Mouse (Mus musculus) intestine, embryonic 16.5 days (tissue): ENCODE measurements around the gene Olfr770. TPM values are rescaled to one million over a fixed set of nuclear protein-coding genes. Genes with fewer than 3 reads are reported as not detected.

Experiments
- polyA plus RNA-seq: library from polyadenylated mRNA; unstranded; fragments of >200 nt; fragmentation: Nextera tagmentation; extraction: Ambion mirVana; gene quantifications from 2 replicates; pipeline ENCODE4 v1.2.1, GENCODE M21; 2015

The Olfr770 gene
- polyA plus RNA-seq, 1 experiment from 2014 or later, result not detected

Other genes starting within 250 kb of the Olfr770 start
- gene Gdf11, start 247.3 kb downstream of the Olfr770 start, polyA plus RNA-seq, result 2.1 and 2.2 TPM in 2 replicates
- gene Cd63, start 238.0 kb downstream of the Olfr770 start, polyA plus RNA-seq, result 794 TPM in 2 replicates
- gene Rdh5, start 216.1 kb downstream of the Olfr770 start, polyA plus RNA-seq, result 18.6 and 18.8 TPM in 2 replicates
- 208 and 220 TPM in 2 replicates for gene Bloc1s1, start 215.0 kb downstream of the Olfr770 start, polyA plus RNA-seq
- gene Itga7, start 205.2 kb downstream of the Olfr770 start, polyA plus RNA-seq, result 3.3 and 3.7 TPM in 2 replicates
- 23.2 and 28.6 TPM in 2 replicates for gene Mettl7b, start 178.0 kb downstream of the Olfr770 start, polyA plus RNA-seq
- not detected in 2 replicates for gene Olfr9, start 149.6 kb downstream of the Olfr770 start, polyA plus RNA-seq
- not detected in 2 replicates for gene Olfr763, start 128.2 kb downstream of the Olfr770 start, polyA plus RNA-seq
- not detected in 2 replicates for gene Olfr764-ps1, start 99.1 kb downstream of the Olfr770 start, polyA plus RNA-seq
- not detected in 2 replicates for gene Olfr765, start 89.0 kb downstream of the Olfr770 start, polyA plus RNA-seq
- not detected in 2 replicates for gene Olfr766-ps1, start 70.0 kb downstream of the Olfr770 start, polyA plus RNA-seq
- gene Olfr767, start 56.1 kb downstream of the Olfr770 start, polyA plus RNA-seq, result not detected in 2 replicates
- not detected in 2 replicates for gene Olfr768, start 39.6 kb downstream of the Olfr770 start, polyA plus RNA-seq
- not detected in 2 replicates for gene Olfr769, start 21.1 kb downstream of the Olfr770 start, polyA plus RNA-seq
- gene Olfr771, start 25.8 kb upstream of the Olfr770 start, polyA plus RNA-seq, result not detected in 2 replicates
- not detected in 2 replicates for gene Olfr772, start 38.9 kb upstream of the Olfr770 start, polyA plus RNA-seq
- not detected in 2 replicates for gene Olfr773, start 48.4 kb upstream of the Olfr770 start, polyA plus RNA-seq
- not detected in 2 replicates for gene Olfr774, start 97.2 kb upstream of the Olfr770 start, polyA plus RNA-seq
- gene Olfr775, start 109.4 kb upstream of the Olfr770 start, polyA plus RNA-seq, result not detected in 2 replicates
- gene Olfr776, start 120.1 kb upstream of the Olfr770 start, polyA plus RNA-seq, result not detected in 2 replicates
- gene Olfr777, start 132.5 kb upstream of the Olfr770 start, polyA plus RNA-seq, result not detected in 2 replicates
- not detected in 2 replicates for gene Olfr780, start 179.1 kb upstream of the Olfr770 start, polyA plus RNA-seq
- not detected in 2 replicates for gene Olfr781, start 189.9 kb upstream of the Olfr770 start, polyA plus RNA-seq
- gene Olfr782, start 209.9 kb upstream of the Olfr770 start, polyA plus RNA-seq, result not detected in 2 replicates
- gene Olfr784, start 245.1 kb upstream of the Olfr770 start, polyA plus RNA-seq, result 0.06 TPM in 1 of 2 replicates, not detected in the other